Mouse (Mus musculus) retina, postnatal 1 day (tissue): ENCODE data around the gene St7.

Source experiments
- DNase-seq: peaks from one replicate; pipeline ENCODE4 v3.0.0-alpha.2; 2012

The St7 gene

GRCm38 (mm10) chr6:17769972-17770644, 77.4 kb downstream of the St7 start:
- no peak for DNase-seq

GRCm38 (mm10) chr6:17770645-17771345, 78.1 kb downstream of the St7 start:
- DNase-seq: peak; percentile 65

DNA sequence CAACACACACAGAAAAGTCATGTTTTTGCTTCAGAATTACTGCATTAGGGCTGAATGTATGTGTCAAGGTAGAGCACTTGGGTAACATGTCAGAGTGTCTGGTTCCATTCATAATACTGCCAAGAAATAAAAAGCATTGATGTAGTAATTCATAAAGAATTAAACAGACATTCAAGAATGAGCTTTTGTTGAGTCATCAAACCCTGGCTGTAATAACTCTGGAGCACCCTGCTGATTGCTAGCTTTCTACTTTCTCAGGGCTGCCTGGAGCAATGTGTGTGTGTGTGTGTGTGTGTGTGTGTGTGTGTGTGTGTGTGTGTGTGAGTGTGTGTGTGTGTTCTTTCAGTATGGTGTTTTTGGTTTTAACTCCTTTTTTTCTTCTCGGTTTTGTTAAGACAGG, 78.7 kb downstream of the St7 start:
- DNase-seq: no peak

DNA sequence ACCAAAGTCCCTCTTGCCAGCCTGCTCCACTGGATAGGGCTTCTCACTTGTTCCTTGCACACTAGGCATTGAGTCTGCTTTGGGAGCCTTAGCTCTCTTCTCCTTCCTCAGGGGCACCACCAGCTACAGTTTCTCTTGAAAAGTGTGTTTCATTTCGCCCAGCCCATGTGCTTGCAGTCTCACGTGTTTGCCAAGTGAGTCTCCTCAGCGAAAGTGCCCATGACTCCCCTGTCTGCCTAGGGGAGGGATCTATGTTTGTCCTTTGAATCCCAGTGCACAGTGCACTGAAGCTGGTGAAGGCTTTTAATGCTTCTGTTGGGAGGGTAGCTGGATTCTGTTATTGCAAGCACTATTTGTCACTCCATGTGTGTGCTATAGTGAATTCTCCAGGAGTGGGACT, 79.8 kb downstream of the St7 start:
- DNase-seq: no peak

DNA sequence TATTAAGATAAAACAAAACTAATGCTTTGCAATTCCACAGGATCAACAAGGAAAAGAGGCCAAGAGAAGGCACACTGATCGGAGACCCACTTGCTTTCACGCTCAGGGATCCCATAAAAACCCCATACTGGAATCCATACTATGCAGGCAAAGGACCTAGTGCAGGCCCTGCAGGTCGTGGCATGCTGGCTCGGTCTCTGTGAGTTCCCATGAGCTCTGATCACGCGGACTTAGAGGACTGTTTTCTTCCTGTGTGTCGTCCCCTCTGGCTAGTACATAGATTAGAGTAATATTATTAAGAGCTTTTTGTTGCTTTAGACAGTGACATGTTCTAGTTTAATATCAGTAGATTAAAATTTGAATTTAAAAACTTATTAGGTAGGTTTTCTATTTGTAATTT, 83.3 kb downstream of the St7 start:
- DNase-seq: no peak

- DNase-seq: no peak
Measured at GRCm38 (mm10) chr6:17777018-17777799, 84.5 kb downstream of the St7 start.

DNA sequence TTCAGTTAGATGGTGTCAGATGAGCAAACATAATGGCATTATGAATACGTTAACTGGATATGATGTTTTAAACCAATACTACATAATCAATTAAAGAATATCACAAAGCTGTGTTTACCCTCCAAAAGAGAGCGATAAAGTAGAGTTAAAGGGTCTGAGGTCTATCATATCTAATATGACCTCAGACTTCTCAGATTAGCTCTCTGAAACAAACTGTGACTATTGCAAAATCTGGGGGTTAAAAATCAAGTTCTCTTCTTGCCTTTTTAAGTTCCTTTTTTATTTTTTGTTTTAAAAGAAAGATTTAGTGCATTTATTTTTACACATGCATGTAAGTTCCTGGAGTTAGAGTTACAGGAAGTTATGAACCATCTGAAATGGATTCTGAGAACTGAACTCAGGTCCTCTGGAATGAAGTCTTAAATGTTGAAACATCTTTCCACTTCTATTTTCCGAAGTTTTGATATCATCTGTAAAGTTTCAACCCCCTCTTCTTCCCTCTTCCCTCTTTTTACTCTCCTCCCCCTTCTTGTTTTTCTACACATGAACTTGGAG, 86.0 kb downstream of the St7 start:
- no peak for DNase-seq

DNA sequence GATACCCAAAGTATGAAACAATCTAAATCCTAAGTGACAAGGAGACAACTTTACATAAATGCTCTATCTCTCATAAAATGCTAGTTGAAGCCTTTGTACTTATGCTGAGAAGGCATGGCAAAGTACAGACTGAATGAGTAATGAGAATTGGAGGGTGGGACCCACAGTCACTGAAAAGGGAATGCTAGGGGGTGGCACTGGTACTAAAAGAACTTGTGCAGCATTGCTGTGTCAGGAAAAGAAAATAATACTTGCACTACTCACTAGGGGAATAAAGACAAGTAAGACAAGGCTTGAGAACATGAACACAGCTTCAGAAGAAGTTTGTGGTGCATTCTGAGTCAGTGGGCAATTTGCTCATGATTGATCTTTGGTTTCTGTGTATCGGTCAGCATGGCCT, 90.8 kb downstream of the St7 start:
- no peak for DNase-seq

GRCm38 (mm10) chr6:17784523-17784922, 91.8 kb downstream of the St7 start:
- DNase-seq: no peak

DNA sequence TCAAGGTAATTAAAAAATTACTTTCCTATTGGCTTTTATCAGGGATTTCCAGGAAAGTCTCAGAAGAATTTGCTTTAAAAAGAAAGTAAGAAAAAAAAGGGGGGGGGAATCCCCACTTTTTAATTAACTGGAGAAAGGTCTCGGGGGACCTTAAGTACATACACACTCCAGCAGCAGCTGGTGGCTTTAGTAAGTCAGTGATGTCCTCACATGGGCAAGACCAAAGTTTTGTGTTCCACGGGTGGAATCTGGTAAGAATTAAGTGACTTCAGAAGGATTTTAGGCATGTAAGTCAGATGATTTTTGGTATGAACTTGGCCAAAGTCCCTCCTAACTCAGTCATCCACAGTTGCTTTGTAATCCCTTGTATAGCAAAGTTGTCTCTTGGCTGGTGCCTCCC, 92.5 kb downstream of the St7 start:
- DNase-seq: no peak

DNA sequence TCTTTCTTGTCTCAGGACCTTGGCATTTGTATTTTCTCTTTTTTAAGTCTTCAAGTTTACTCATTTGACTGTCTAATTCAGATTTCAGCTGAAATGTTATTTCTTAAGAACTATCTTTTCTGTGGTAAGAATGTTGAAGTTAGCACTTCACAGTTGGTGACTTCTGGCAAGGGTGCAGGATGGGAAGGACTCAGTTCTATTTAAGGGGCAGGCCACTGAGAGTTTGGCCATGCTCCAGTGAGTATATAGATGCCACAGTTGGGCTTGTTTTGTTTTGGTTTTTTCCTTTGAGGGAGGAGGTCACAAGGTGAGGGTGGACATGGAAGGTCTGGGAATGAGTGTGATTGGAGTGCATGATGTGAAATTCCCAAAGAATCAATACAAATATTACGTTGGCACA, 95.1 kb downstream of the St7 start:
- DNase-seq: no peak

GRCm38 (mm10) chr6:17790251-17790650, 97.5 kb downstream of the St7 start:
- DNase-seq: no peak

- no peak for DNase-seq
Measured at GRCm38 (mm10) chr6:17793471-17793870, 100.7 kb downstream of the St7 start.

- peak; percentile 95 for DNase-seq
Measured at GRCm38 (mm10) chr6:17797271-17797713, 104.6 kb downstream of the St7 start.

- DNase-seq: no peak
Measured at GRCm38 (mm10) chr6:17800694-17801093, 108.0 kb downstream of the St7 start.

- DNase-seq: no peak
Measured at GRCm38 (mm10) chr6:17804468-17804867, 111.7 kb downstream of the St7 start.

DNA sequence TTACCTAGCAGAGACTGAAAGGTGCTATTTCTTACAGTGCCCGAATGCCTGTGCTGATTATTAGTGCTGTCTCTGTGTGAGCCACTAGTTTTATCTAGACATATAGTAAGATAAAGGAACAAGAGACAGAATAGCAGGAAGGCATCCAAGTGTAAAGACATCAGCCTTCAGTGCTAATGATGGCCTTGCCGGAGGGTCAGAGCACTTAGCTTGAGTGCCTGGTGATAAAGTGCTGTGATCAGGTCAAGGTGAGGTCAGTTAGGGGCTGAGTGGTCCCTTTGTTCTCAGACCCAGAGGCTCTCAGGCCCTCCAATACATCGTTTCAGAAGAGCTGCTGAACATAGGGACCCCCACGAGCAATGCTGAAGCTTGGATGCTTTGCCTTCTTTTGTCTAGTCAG, 113.8 kb downstream of the St7 start:
- peak; percentile 85 for DNase-seq

- no peak for DNase-seq
Measured at GRCm38 (mm10) chr6:17811063-17811462, 118.3 kb downstream of the St7 start.

DNA sequence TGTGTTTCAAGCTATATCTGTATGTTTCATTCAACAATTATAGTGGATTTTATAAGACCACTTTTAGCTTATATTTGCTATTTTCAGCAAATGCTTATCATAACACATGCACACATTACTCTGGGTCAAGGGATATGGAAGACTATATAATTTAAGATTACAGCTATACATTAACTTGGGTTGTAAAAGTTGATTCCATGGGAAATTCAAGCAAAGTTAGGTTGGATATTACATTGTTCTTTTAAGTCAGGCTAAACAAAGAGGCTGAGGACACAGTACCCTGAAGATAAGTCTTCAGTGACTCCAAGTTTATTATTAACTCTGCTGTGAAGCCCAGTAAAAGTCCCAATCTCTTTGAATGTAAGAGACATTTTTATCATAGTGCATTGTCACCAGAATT, 118.8 kb downstream of the St7 start:
- DNase-seq: no peak

DNA sequence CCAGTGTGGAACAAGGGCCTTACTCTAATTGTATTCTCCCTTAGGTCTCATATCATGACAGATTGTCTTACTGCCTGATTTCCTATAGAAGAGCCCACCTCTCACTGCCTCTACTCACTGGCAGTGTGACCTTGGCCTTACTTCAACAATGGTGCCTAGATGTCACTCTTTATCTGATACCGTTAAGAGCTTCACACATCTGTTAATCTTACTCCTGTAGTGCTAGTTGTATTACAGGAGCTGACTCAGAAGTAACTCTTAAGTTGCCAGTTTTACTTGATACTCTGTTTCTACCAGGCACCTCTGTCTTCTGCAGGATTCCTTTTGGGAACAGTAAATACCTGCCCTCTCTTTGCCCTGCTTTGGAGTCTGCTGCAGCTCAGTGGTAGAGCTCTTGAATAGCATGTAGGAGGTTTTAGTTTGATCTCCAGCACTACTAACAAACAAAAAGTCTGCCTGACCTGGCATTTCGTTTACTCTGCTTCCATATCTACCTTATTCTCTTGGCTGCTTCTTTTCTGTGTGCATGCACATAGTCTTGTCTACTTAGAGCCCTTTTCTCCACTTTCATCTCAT, 121.4 kb downstream of the St7 start:
- no peak for DNase-seq

DNA sequence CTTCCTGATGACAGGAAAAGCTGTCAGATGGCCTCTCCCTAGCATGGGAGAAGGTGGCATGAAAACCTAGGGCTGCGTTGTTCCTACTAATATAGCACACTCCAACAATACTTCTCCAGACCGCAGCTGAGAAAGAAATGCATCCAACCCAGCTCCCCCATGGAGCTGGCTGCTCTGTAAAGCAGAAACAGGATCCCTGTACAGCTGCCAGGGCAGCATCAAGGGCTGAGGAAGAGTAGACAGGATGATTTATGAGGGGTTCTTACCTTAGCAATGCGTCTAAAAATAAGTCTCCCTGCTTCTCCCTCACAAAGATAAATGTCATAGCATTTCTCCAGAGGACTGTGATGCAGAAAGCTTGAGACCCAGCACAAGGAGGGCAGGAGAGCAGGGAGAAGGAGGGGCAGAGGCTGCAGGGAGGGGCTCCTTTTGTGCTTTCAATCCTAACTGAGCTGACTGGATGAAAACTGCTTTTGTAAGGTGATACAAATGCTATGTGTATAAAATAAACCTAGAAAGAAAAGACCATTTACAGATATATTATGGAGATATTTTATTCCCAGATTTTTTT, 124.2 kb downstream of the St7 start:
- no peak for DNase-seq

DNA sequence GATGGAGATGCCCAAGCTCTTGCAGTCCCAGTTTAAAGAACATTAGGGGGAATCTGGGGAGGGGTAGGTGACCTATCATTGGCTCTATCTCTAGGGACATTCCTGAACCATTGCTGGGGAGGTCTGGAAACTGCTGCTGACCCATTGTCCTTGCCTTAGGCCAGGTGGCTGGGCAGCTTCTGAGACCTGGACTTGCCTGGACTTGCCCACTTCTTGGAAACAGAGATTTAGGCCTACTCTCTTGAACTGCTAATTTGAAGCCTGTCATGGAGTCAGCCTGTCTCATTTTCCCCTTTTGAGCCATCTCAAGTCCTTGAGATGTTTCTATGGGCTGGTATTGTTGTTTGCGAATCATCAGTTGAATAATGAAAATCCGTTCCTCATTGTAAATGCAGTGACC, 130.9 kb downstream of the St7 start:
- DNase-seq: no peak

GRCm38 (mm10) chr6:17824735-17825134, 132.0 kb downstream of the St7 start:
- no peak for DNase-seq
